Mouse (Mus musculus) CH12.LX (cell line): ENCODE measurements around the gene Cryab.

Experiments
- CHD2 ChIP-seq: IDR thresholded peaks from 2 replicates; pipeline ENCODE4 v1.6.1; 2011; ENCODE audit warnings: low read length, improper control_type of control experiment
- CTCF ChIP-seq, 2 experiments: IDR thresholded peaks in 1 of 2; conservative IDR thresholded peaks in 1 of 2; 2 replicates each; pipeline ENCODE4 v1.5.1; 2011 to 2012; ENCODE audit warnings: low read depth in 2 of 2, low read length in 2 of 2, improper control_type of control experiment in 1 of 2, inconsistent platforms in 1 of 2, mild to moderate bottlenecking in 1 of 2, moderate library complexity in 1 of 2
- POLR2A ChIP-seq: IDR thresholded peaks from 2 replicates; pipeline ENCODE4 v1.6.1; 2011; ENCODE audit warnings: low read depth, mild to moderate bottlenecking, improper control_type of control experiment, low read length
- POLR2AphosphoS2 ChIP-seq: IDR thresholded peaks from 2 replicates; pipeline ENCODE4 v1.6.1; 2011; ENCODE audit warnings: low read depth, low read length, improper control_type of control experiment
- RAD21 ChIP-seq: IDR thresholded peaks from 2 replicates; pipeline ENCODE4 v1.6.1; 2011; ENCODE audit warnings: low read depth, mild to moderate bottlenecking, low read length, improper control_type of control experiment, moderate library complexity
- SMC3 ChIP-seq: IDR thresholded peaks from 2 replicates; pipeline ENCODE4 v1.6.1; 2011; ENCODE audit warnings: low read depth, low read length, improper control_type of control experiment

DNA sequence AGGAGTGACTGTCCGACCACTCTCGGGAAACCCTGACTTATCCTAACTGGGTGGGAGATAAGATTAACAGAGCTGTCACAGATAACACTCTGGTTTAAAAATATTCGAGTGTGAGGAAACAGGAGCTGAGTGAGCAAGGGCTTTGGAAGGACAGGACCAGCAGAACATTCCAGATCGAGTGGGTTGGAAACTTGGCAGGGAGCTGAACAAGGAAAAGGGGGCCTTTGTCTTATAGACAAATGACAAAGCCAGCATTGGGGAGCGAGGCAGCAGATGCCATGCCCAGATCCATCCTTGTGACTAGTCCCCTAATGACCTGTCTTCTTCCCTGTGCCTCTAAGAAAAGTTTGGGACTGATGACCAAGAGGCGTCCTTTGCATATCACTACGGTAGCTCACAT, 2.8 kb downstream of the Cryab start:
- TF ChIP-seq CHD2 (no peak), SMC3 (no peak), CTCF (conservative IDR thresholded peaks at IDR 0.05 in 1 of 2, IDR thresholded peaks at IDR 0.05 in 1 of 2; ENCODE audit: low read depth in 2 of 2, low read length in 2 of 2) (no peak), POLR2A (no peak), POLR2AphosphoS2 (no peak), RAD21 (no peak)
